Mouse (Mus musculus) liver, embryonic 15.5 days (tissue): Measurements from ENCODE around the gene Itga3. TPM values are rescaled to one million over a fixed set of nuclear protein-coding genes. Genes with fewer than 3 reads are reported as not detected.

Source experiments
- ATAC-seq: fragments of 200-750 bp; cut with Nextera tagmentation; 2 replicates; pipeline ENCODE4 v1.8.0; 2017; ENCODE audit warnings: moderate number of reproducible peaks, mild to moderate bottlenecking, moderate library complexity; ENCODE audit not compliant: insufficient read depth
- H3K27ac ChIP-seq: fragments of 300-500 bp; sonication (generic); replicated peaks from 2 replicates; pipeline ENCODE4 v1.5.1; 2015; ENCODE audit warnings: mild to moderate bottlenecking, inconsistent platforms
- H3K27me3 ChIP-seq: fragments of 300-500 bp; sonication (generic); 2 replicates; pipeline ENCODE4 v1.6.1; 2015; ENCODE audit warnings: mild to moderate bottlenecking, inconsistent platforms
- H3K36me3 ChIP-seq: fragments of 300-500 bp; sonication (generic); replicated peaks from 2 replicates; pipeline ENCODE4 v1.6.1; 2015; ENCODE audit warnings: moderate library complexity, mild to moderate bottlenecking, inconsistent platforms
- H3K4me1 ChIP-seq: fragments of 300-500 bp; sonication (generic); replicated peaks from 2 replicates; pipeline ENCODE4 v1.6.1; 2015; ENCODE audit warnings: inconsistent platforms
- H3K4me2 ChIP-seq: fragments of 300-500 bp; sonication (generic); 2 replicates; pipeline ENCODE4 v1.6.1; 2015; ENCODE audit warnings: moderate library complexity, mild to moderate bottlenecking, inconsistent platforms
- H3K4me3 ChIP-seq: fragments of 300-500 bp; sonication (generic); replicated peaks from 2 replicates; pipeline ENCODE4 v1.5.1; 2015; ENCODE audit warnings: mild to moderate bottlenecking, inconsistent platforms
- H3K9ac ChIP-seq: fragments of 300-500 bp; sonication (generic); 2 replicates; pipeline ENCODE4 v1.6.1; 2015; ENCODE audit warnings: moderate library complexity, mild to moderate bottlenecking, inconsistent platforms
- H3K9me3 ChIP-seq: fragments of 300-500 bp; sonication (generic); replicated peaks from 2 replicates; pipeline ENCODE4 v1.6.1; 2016; ENCODE audit warnings: inconsistent platforms
- WGBS: fragments of 180-500 bp; shearing (Covaris S2); methylation state at CpG from one replicate; pipeline ENCODE4 v1.1.7; 2015; ENCODE audit warnings: mixed read lengths; ENCODE audit not compliant: insufficient replicate concordance; 5-methylcytosine and 5-hydroxymethylcytosine counted together
- polyA plus RNA-seq: library from polyadenylated mRNA; unstranded; fragments of >200 nt; fragmentation: Nextera tagmentation; extraction: Ambion mirVana; gene quantifications from 2 replicates; pipeline ENCODE4 v1.2.1, GENCODE M21; 2015

The Itga3 gene
- polyA plus RNA-seq, 1 experiment from 2014 or later, result 2.0 TPM

DNA sequence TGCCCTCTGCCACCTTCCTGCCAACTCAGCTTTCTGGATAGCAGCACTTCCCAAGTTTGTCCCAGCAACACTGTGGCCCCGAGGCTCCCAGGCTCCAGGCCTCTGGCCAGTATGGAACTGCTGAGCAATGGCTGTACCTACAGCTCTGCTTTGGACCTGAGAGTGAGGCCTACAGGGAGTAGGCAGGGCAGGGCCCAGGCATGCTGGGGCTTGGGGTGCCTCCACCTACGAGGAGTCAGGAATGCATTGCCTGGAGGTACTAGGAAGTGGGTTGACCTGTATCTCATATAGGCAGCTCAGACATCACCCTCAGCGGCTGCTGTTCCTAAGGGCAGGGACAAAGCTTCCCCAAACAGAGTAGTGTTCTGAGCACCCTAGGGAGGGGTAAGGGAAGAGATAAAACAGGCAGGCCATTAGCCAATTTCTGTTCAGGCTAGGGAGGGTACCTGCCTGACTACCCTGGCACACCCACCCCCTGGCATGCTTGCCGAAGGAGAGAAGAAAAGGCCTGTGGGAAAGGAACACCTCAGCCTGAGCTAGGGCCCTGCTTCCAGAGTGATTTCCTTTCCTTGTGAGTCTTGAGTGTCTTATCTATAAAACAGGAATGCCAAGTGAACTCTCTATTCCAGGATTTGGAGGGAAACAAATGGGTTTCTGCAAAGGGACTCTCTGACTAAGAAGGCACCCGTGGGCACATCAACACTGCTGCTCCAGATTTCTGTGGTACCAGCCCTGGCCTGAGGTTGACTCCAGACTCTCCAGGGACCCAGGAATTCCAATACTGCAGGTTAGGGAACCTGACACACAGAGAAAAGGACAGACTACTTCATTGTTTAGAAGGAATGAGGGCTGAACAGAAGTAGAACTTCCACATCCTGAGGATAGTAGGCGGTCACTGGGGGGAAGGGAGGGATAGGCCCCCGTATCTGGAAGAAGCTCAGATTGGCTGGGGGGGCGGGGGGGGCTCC is 6.2 kb downstream of the Itga3 start:
- Histone ChIP-seq H3K4me1 (peaks cover 11% of the 10 kb centered on the region; the same call in 1 of the 2 replicates), H3K4me3 (no peak overlapping the region), H3K27me3 (peaks cover 35% of the 10 kb centered on the region), H3K27ac (no peak overlapping the region), H3K9ac (no peak overlapping the region), H3K4me2 (no peak overlapping the region), H3K36me3 (no peaks in the 10 kb centered on the region), H3K9me3 (no peaks in the 10 kb centered on the region)
- no peak for ATAC-seq
- 46% methylated on average over 8 of the region's 8 CpGs for WGBS

- 63% methylated on average over 10 of the region's 10 CpGs for whole genome bisulfite sequencing
- no peak overlapping the region for H3K9ac ChIP-seq
- no peak overlapping the region for H3K4me2 ChIP-seq
- H3K36me3 ChIP-seq, result no peaks in the 10 kb centered on the region
- peaks cover under 1% of the 10 kb centered on the region; the same call in 1 of the 2 replicates for H3K4me1 ChIP-seq
- H3K4me3 ChIP-seq, result no peak overlapping the region
- no peaks in the 10 kb centered on the region for H3K9me3 ChIP-seq
- H3K27ac ChIP-seq, result no peak overlapping the region
- no peak for ATAC-seq
- H3K27me3 ChIP-seq, result peaks cover 25% of the 10 kb centered on the region
Measured at GRCm38 (mm10) chr11:95069226-95069957, 7.2 kb downstream of the Itga3 start.

GRCm38 (mm10) chr11:95056768-95057501 is 19.7 kb downstream of the Itga3 start:
- Histone ChIP-seq H3K36me3 (no peaks in the 10 kb centered on the region), H3K27me3 (peaks cover 5% of the 10 kb centered on the region; the same call in 1 of the 2 replicates), H3K27ac (no peak overlapping the region), H3K4me2 (no peak overlapping the region), H3K4me1 (no peaks in the 10 kb centered on the region), H3K9ac (no peak overlapping the region), H3K9me3 (no peaks in the 10 kb centered on the region), H3K4me3 (no peak overlapping the region)
- ATAC-seq, result no peak
- WGBS, result 49% methylated on average over 19 of the region's 19 CpGs

DNA sequence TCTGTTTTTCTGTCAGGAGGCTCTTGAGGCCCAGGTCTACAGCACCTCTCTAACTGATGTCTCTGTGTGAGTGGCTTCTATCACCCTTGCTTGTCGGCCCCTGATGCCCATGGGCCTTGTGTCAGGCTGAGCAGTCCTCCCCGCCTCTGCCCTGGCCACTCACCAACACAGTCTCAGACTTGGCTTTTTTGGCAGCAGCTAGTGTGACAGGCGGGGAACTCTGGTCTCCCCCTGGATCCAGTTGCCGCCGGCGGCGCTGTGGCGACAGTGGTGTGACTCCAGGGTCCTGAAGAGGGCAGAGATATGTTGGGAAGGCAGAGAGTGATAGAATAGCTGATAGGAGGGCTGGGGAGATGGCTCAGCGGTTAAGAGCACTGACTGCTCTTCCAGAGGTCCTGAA is 23.5 kb downstream of the Itga3 start:
- ATAC-seq, result no peak
- Histone ChIP-seq H3K9ac (no peak overlapping the region), H3K27me3 (peaks cover 5% of the 10 kb centered on the region; the same call in 1 of the 2 replicates), H3K27ac (no peak overlapping the region), H3K9me3 (no peaks in the 10 kb centered on the region), H3K4me3 (no peak overlapping the region), H3K4me1 (no peaks in the 10 kb centered on the region), H3K36me3 (no peaks in the 10 kb centered on the region), H3K4me2 (no peak overlapping the region)
- WGBS, result 66% methylated on average over 9 of the region's 9 CpGs

DNA sequence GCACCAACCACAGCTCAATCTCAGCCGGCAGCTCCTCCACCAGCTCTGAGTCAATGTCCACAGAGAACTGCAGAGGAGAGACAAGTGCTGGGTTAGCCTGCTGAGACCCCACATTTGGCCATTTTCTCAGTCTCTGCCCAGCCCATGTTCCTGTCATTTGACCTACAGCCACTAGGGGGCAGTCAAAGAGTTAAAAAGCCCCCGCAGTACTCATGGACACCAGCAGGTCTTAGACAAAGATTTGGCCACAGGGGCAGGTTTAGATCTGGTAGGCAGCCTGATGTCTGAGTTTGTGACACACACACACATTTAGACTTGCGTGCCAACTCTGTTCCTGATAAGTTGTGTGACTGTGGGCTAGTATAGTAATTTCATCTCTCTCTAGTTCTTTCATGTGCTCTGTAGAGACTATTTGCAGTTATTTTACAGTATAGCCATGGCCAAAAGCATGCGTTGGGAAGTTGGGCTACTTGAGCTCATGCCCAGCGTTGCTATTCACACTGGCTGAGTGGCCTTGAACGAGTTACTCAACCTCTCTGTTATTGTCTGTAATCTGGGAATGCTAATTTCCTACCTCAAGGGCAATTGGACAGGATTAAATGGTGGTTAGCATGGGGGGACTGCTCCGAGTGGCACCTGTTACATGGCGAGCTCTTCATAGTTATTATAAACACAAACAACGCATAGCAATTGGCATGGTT is 29.5 kb downstream of the Itga3 start:
- Histone ChIP-seq H3K4me1 (peaks cover 6% of the 10 kb centered on the region; the same call in 1 of the 2 replicates), H3K36me3 (no peaks in the 10 kb centered on the region), H3K4me3 (no peak overlapping the region), H3K9me3 (no peaks in the 10 kb centered on the region), H3K27ac (no peak overlapping the region), H3K9ac (no peak overlapping the region), H3K27me3 (0 out of 2 replicates have a peak, but pooled peaks cover 5% of the 10 kb centered on the region), H3K4me2 (no peak overlapping the region)
- ATAC-seq, result no peak; the same call in 1 of the 2 replicates
- WGBS, result 44% methylated on average over 9 of the region's 9 CpGs

- H3K9ac ChIP-seq, result no peak overlapping the region
- H3K4me3 ChIP-seq, result no peak overlapping the region
- ATAC-seq, result no peak
- WGBS, result 54% methylated on average over 13 of the region's 13 CpGs
- H3K27me3 ChIP-seq, result 0 out of 2 replicates have a peak, but pooled peaks cover 5% of the 10 kb centered on the region
- no peaks in the 10 kb centered on the region for H3K9me3 ChIP-seq
- no peak overlapping the region for H3K27ac ChIP-seq
- H3K36me3 ChIP-seq, result no peaks in the 10 kb centered on the region
- no peak overlapping the region for H3K4me2 ChIP-seq
- H3K4me1 ChIP-seq, result peaks cover 33% of the 10 kb centered on the region
Measured at GRCm38 (mm10) chr11:95044185-95044870, 32.3 kb downstream of the Itga3 start.

DNA sequence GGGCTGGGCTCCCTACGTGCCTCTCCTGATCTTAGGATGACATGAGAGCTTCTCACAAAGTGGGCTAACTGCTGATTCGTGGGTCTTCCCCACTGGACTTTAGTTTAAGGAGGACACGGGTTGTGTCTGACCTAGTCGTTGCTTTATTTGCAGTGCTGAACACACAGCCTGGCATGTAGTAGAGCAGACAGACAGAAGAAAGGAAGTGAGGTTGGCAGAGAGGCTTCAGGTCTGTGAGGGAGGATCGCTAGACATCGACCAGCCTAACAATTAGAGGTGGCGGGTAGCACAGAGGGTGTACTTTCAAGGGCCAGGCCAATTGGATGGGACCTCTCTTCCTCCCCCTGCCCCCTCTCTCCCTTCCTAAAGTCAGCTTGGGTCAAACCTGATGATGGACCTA is 33.0 kb downstream of the Itga3 start:
- H3K27ac ChIP-seq, result no peak overlapping the region
- 42% methylated on average over 7 of the region's 7 CpGs for WGBS
- H3K4me3 ChIP-seq, result no peak overlapping the region
- H3K9ac ChIP-seq, result no peak overlapping the region
- peaks cover 38% of the 10 kb centered on the region for H3K4me1 ChIP-seq
- no peak overlapping the region for H3K4me2 ChIP-seq
- no peaks in the 10 kb centered on the region for H3K9me3 ChIP-seq
- H3K36me3 ChIP-seq, result no peaks in the 10 kb centered on the region
- 0 out of 2 replicates have a peak, but pooled peaks cover 5% of the 10 kb centered on the region for H3K27me3 ChIP-seq
- no peak for ATAC-seq

- no peak for ATAC-seq
- Histone ChIP-seq H3K27me3 (0 out of 2 replicates have a peak, but pooled peaks cover 5% of the 10 kb centered on the region), H3K27ac (no peak overlapping the region), H3K9ac (no peak overlapping the region), H3K4me3 (no peak overlapping the region), H3K36me3 (no peaks in the 10 kb centered on the region), H3K9me3 (no peaks in the 10 kb centered on the region), H3K4me1 (peaks cover 38% of the 10 kb centered on the region), H3K4me2 (no peak overlapping the region)
- WGBS, result 69% methylated on average over 4 of the region's 4 CpGs
Measured at GRCm38 (mm10) chr11:95043060-95043459, 33.5 kb downstream of the Itga3 start.

GRCm38 (mm10) chr11:95042096-95042495 is 34.5 kb downstream of the Itga3 start:
- peaks cover 38% of the 10 kb centered on the region for H3K4me1 ChIP-seq
- H3K4me2 ChIP-seq, result peak overlapping the region; percentile 97
- H3K27ac ChIP-seq, result peak overlapping the region; percentile 68
- H3K4me3 ChIP-seq, result peak overlapping the region; percentile 76
- H3K27me3 ChIP-seq, result 0 out of 2 replicates have a peak, but pooled peaks cover 5% of the 10 kb centered on the region
- 2% methylated on average over 11 of the region's 11 CpGs for WGBS
- no peaks in the 10 kb centered on the region for H3K9me3 ChIP-seq
- H3K9ac ChIP-seq, result peak overlapping the region; percentile 28
- ATAC-seq, result peak; percentile 13; the same call in 1 of the 2 replicates
- H3K36me3 ChIP-seq, result no peaks in the 10 kb centered on the region
